In genomic region chr9:61135263-61135882, GRCm38 (mm10) we compare ENCODE assay signal across 11 mouse cellular contexts.
A peak's percentile ranks its signal among the peaks of the same experiment; 100 is the strongest.
DNase-seq lines count a peak whose midpoint lies in the region; ATAC-seq and TF ChIP-seq lines count a peak whose summit lies in the region.
"Had no signal": no experiment of that assay in that cellular context is flagged by ENCODE, and none has a peak within 500 bp of the region (broad histone marks: within the 10 kb centered on the region; RNA-seq: fewer than 3 reads in every experiment).

No protein-coding gene starts in this region.

- H3K27ac ChIP-seq in bone marrow, adult 2 months (ENCODE audit: control insufficient read depth, insufficient read depth, low read depth, low read length, poor library complexity), result no peak overlapping the region
- H3K27ac ChIP-seq in forebrain, embryonic 14.5 days (ENCODE audit: low read depth, low read length), result no peak overlapping the region
- H3K27ac ChIP-seq in limb, embryonic 15.5 days, result peak overlapping the region; percentile 33; the same call in 1 of the 2 replicates
- H3K27ac ChIP-seq: liver, embryonic 13.5 days had no signal

- no peaks in the 10 kb centered on the region for H3K36me3 ChIP-seq in forebrain, embryonic 14.5 days (ENCODE audit: control insufficient read depth, insufficient read depth, low read length)
- H3K36me3 ChIP-seq in limb, embryonic 15.5 days, result no peaks in the 10 kb centered on the region
- H3K36me3 ChIP-seq: liver, embryonic 13.5 days had no signal

- no peaks in the 10 kb centered on the region for H3K9me3 ChIP-seq in forebrain, embryonic 14.5 days (replicated peaks; ENCODE audit: control insufficient read depth, low read length)
- H3K9me3 ChIP-seq in limb, embryonic 15.5 days, result no peaks in the 10 kb centered on the region
- H3K9me3 ChIP-seq: liver, embryonic 13.5 days had no signal

- DNase-seq in A20 (ENCODE audit: low read depth, low spot score), result peak; percentile 27
- DNase-seq in forebrain, embryonic 14.5 days (ENCODE audit: low spot score), result peak; percentile 37
- DNase-seq in ovary, adult 18-20 months (ENCODE audit: low spot score), result no peak
- no peak for DNase-seq in cerebellum, adult 11-12 months
- no peak for DNase-seq in cerebellum, postnatal 36 days
- DNase-seq in kidney, adult 11 months, result no peak
- DNase-seq: kidney, adult 9 months; liver, embryonic 13.5 days had no signal

- no peaks in the 10 kb centered on the region for H3K27me3 ChIP-seq in forebrain, embryonic 14.5 days (replicated peaks; ENCODE audit: control insufficient read depth, insufficient read depth, low read length)
- H3K27me3 ChIP-seq in limb, embryonic 15.5 days, result peaks cover 8% of the 10 kb centered on the region; the same call in 1 of the 2 replicates

- TF ChIP-seq CTCF in bone marrow, adult 2 months (IDR thresholded peaks at IDR 0.05; ENCODE audit: control insufficient read depth, insufficient read depth, low read length), result 0 out of 2 replicates have a peak, but pooled peaks have one; percentile 11

- no peak overlapping the region for H3K9ac ChIP-seq in forebrain, embryonic 14.5 days (ENCODE audit: low read length)
- no peak overlapping the region for H3K9ac ChIP-seq in limb, embryonic 15.5 days
- H3K9ac ChIP-seq: liver, embryonic 13.5 days had no signal

- 67% methylated on average over 10 of the region's 10 CpGs for WGBS in bone marrow, adult 2 months
- 47% methylated on average over 10 of the region's 10 CpGs for WGBS in forebrain, embryonic 14.5 days
- 31% methylated on average over 10 of the region's 10 CpGs for WGBS in limb, embryonic 15.5 days

- no peak for TF ChIP-seq POLR2A in bone marrow, adult 2 months (IDR thresholded peaks at IDR 0.05; ENCODE audit: borderline replicate concordance, control insufficient read depth, low read depth, low read length)

- H3K4me1 ChIP-seq in bone marrow, adult 2 months (ENCODE audit: control insufficient read depth, insufficient read depth, low read length), result peaks cover 1% of the 10 kb centered on the region; the same call in 1 of the 2 replicates
- H3K4me1 ChIP-seq in forebrain, embryonic 14.5 days (ENCODE audit: control insufficient read depth, insufficient read depth, low read length), result no peaks in the 10 kb centered on the region; the same call in 1 of the 2 replicates
- peaks cover 12% of the 10 kb centered on the region for H3K4me1 ChIP-seq in limb, embryonic 15.5 days
- H3K4me1 ChIP-seq: liver, embryonic 13.5 days had no signal

- H3K4me2 ChIP-seq in forebrain, embryonic 14.5 days (ENCODE audit: low read length), result no peak overlapping the region
- H3K4me2 ChIP-seq in limb, embryonic 15.5 days, result no peak overlapping the region
- H3K4me2 ChIP-seq: liver, embryonic 13.5 days had no signal

- ATAC-seq in forebrain, embryonic 14.5 days, result peak; percentile 55
- peak; percentile 69 for ATAC-seq in limb, embryonic 15.5 days (ENCODE audit: insufficient number of reproducible peaks, low FRiP score, low TSS enrichment, low read depth)

- no peak overlapping the region for H3K4me3 ChIP-seq in bone marrow, adult 2 months (replicated peaks; ENCODE audit: control insufficient read depth, low read depth, low read length)
- no peak overlapping the region for H3K4me3 ChIP-seq in forebrain, embryonic 14.5 days (ENCODE audit: low read depth, low read length)
- no peak overlapping the region for H3K4me3 ChIP-seq in limb, embryonic 15.5 days
- H3K4me3 ChIP-seq: erythroblast, embryonic 14.5 days; liver, embryonic 13.5 days had no signal

Comparison
In these comparisons a context has a peak if more than half of its experiments do, and no peak if none do; other contexts are left out.
1. DNase-seq: peak in A20 (single experiment) and forebrain, embryonic 14.5 days (single experiment); none in ovary, adult 18-20 months (single experiment), cerebellum, adult 11-12 months (single experiment), cerebellum, postnatal 36 days (0 of 2) and kidney, adult 11 months (single experiment).